Comparison of ENCODE assay signal across 25 mouse cellular contexts in genomic region chr14:57165493-57165892, GRCm38 (mm10). TPM values are rescaled to one million over a fixed set of nuclear protein-coding genes. Genes with fewer than 3 reads are reported as not detected.
"Had no signal": no experiment of that assay in that cellular context is flagged by ENCODE, and none has a peak within 500 bp of the region (broad histone marks: within the 10 kb centered on the region; RNA-seq: fewer than 3 reads in every experiment).

No protein-coding gene starts in this region.

- H3K4me2 ChIP-seq: limb, embryonic 13.5 days; lung, embryonic 14.5 days; midbrain, embryonic 13.5 days had no signal

- H3K36me3 ChIP-seq: limb, embryonic 10.5 days; limb, embryonic 13.5 days; midbrain, embryonic 13.5 days had no signal

- H3K27ac ChIP-seq: kidney, postnatal 0 days; limb, embryonic 10.5 days; limb, embryonic 13.5 days; liver, embryonic 14.5 days; macrophage; midbrain, embryonic 13.5 days had no signal

- ATAC-seq: intestine, postnatal 0 days; liver, postnatal 0 days; lung, postnatal 0 days; midbrain, embryonic 13.5 days; midbrain, embryonic 16.5 days had no signal

- H3K9ac ChIP-seq: limb, embryonic 13.5 days; liver, embryonic 14.5 days; liver, postnatal 0 days; lung, embryonic 14.5 days; midbrain, embryonic 13.5 days had no signal

- H3K9me3 ChIP-seq: limb, embryonic 10.5 days; limb, embryonic 13.5 days; midbrain, embryonic 13.5 days had no signal

- H3K4me3 ChIP-seq: limb, embryonic 10.5 days; limb, embryonic 13.5 days; midbrain, embryonic 13.5 days had no signal

- H3K27me3 ChIP-seq: limb, embryonic 13.5 days; midbrain, embryonic 13.5 days had no signal

- DNase-seq: kidney, adult 2 months; kidney, postnatal 25 days; liver; liver, postnatal 0 days; lung, embryonic 14.5 days; right cerebral cortex, postnatal 25 days; spleen, adult 18-20 months; thymus, adult 18-20 months; thymus, postnatal 36 days had no signal

RNA-seq across cellular contexts. Expression of gene Gjb6, which starts 32.1 kb away (rescaled TPM):
- total RNA-seq: megakaryocyte, adult 5-6 weeks had no signal
- polyA plus RNA-seq: large intestine, adult 2 months; lung, embryonic 14.5 days; macrophage; testis, adult 2 months had no signal

RNA-seq across cellular contexts. Expression of gene Gm4491, which starts 49.8 kb away (rescaled TPM):
- total RNA-seq: megakaryocyte, adult 5-6 weeks had no signal
- polyA plus RNA-seq: kidney, adult 2 months; kidney, embryonic 14.5 days; kidney, postnatal 0 days; large intestine, adult 2 months; limb, embryonic 10.5 days; limb, embryonic 13.5 days; liver, embryonic 14.5 days; liver, postnatal 0 days; lung, embryonic 14.5 days; lung, postnatal 0 days; macrophage; midbrain, embryonic 16.5 days; neural tube, embryonic 11.5 days; neural tube, embryonic 14.5 days; stomach, embryonic 16.5 days; testis, adult 2 months had no signal
